Mouse (Mus musculus) spleen, embryonic (tissue): ENCODE measurements around the gene Enkd1.

Experiments used
- CTCF ChIA-PET: fragments of 350-600 bp; sonication (Branson Sonifier 250); formaldehyde crosslinking; loops from one replicate; lab custom pipeline; 2022; lab: Charles Lee

The Enkd1 gene

GRCm38 (mm10) chr8:105685325-105685724, 22.7 kb downstream of the Enkd1 start:
- CTCF ChIA-PET, result interaction anchor here (1.0 kb wide), 1 partner anchor 20 kb away, joined by 4 read pairs; no protein-coding TSS in a partner anchor

DNA sequence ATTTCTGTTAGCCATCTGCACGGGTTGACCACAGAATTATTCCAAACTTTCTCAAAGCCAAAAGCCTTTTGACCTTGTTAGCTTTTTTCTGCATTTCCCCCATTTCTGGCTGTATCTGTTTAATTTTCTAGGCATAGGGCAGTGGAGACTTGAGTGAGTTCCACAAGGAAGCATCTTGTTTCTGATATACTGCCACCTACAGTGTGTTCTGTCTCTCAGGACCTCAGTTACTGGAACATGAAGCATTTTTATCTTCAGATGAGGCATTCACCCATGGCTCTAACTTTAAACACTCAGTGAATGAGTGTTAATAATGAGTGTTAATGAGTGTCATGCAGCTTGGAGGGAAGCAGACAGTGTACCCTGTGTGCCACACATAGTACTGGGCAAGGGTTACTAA, 30.1 kb downstream of the Enkd1 start:
- CTCF ChIA-PET, result interaction anchor here (0.7 kb wide), 1 partner anchor 31 kb away, joined by 3 read pairs; no protein-coding TSS in a partner anchor

- CTCF ChIA-PET, result interaction anchor here (0.7 to 1.1 kb wide), 2 partner anchors 10 to 12 kb away, joined by 3 to 4 read pairs; no protein-coding TSS in a partner anchor
Observed at GRCm38 (mm10) chr8:105661167-105661566, 46.8 kb downstream of the Enkd1 start.

GRCm38 (mm10) chr8:105657641-105658040, 50.4 kb downstream of the Enkd1 start:
- CTCF ChIA-PET, result no interaction called here
